Mouse (Mus musculus): ENCODE results near the gene Gm3409. TPM values are rescaled to one million over a fixed set of nuclear protein-coding genes. Genes with fewer than 3 reads are reported as not detected.

Gene Gm3409
- polyA plus RNA-seq, 1 experiment from 2014 or later: not detected

Other genes starting within 250 kb of the Gm3409 start
- gene Wasf3, start 152.7 kb upstream of the Gm3409 start, polyA plus RNA-seq (2015; fragmentation: Nextera tagmentation; extraction: Ambion mirVana): 12.8 and 15.1 TPM in 2 replicates
- gene Gm6408, start 55.7 kb upstream of the Gm3409 start, polyA plus RNA-seq (2015; fragmentation: Nextera tagmentation; extraction: Ambion mirVana): not detected in 2 replicates
- gene Gm6370, start 46.3 kb upstream of the Gm3409 start, polyA plus RNA-seq (2015; fragmentation: Nextera tagmentation; extraction: Ambion mirVana): not detected in 2 replicates
- gene 4930449I24Rik, start 35.2 kb upstream of the Gm3409 start, polyA plus RNA-seq (2015; fragmentation: Nextera tagmentation; extraction: Ambion mirVana): not detected in 2 replicates
- not detected in 2 replicates for gene Gm3402, start 23.5 kb upstream of the Gm3409 start, polyA plus RNA-seq (2015; fragmentation: Nextera tagmentation; extraction: Ambion mirVana)
- not detected in 2 replicates for gene Gm3404, start 11.8 kb upstream of the Gm3409 start, polyA plus RNA-seq (2015; fragmentation: Nextera tagmentation; extraction: Ambion mirVana)
- gene Gm3415, start 18.5 kb downstream of the Gm3409 start, polyA plus RNA-seq (2015; fragmentation: Nextera tagmentation; extraction: Ambion mirVana): not detected in 2 replicates
- 37.0 and 42.5 TPM in 2 replicates for gene Gpr12, start 47.6 kb downstream of the Gm3409 start, polyA plus RNA-seq (2015; fragmentation: Nextera tagmentation; extraction: Ambion mirVana)